Mouse (Mus musculus): ENCODE data around the gene Slco2a1.

- TF ChIP-seq POLR2A (IDR thresholded peaks at IDR 0.05; ENCODE audit: borderline replicate concordance, low read depth, low read length) (no peak), CTCF (IDR thresholded peaks at IDR 0.05; ENCODE audit: low read depth, low read length) (no peak)
Measured at GRCm38 (mm10) chr9:103124746-103125145, 136.2 kb downstream of the Slco2a1 start.
